Mouse (Mus musculus) neural tube, embryonic 11.5 days (tissue): ENCODE measurements at regions not wholly inside any gene's neighbourhood (a gene's known extent, or its start where the extent isn't known, plus 50 kb on each side); places are given as distances from the start of the nearest gene placed in this dataset.

Experiments used
- ATAC-seq: fragments of 200-750 bp; cut with Nextera tagmentation; 2 replicates; pipeline ENCODE4 v1.8.0; 2017; ENCODE audit warnings: moderate number of reproducible peaks, mild to moderate bottlenecking, moderate TSS enrichment, moderate library complexity; ENCODE audit not compliant: insufficient read depth, low FRiP score, low TSS enrichment
- DNase-seq: peaks from one replicate; pipeline ENCODE4 v3.0.0-alpha.2; 2015; ENCODE audit warnings: low spot score
- H3K27ac ChIP-seq: fragments of 300-500 bp; sonication (generic); 2 replicates; pipeline ENCODE4 v1.5.1; 2014; ENCODE audit warnings: low read depth, mild to moderate bottlenecking, low read length
- H3K27me3 ChIP-seq: fragments of 300-500 bp; sonication (generic); 2 replicates; pipeline ENCODE4 v1.6.1; 2014; ENCODE audit warnings: mild to moderate bottlenecking, low read length, mixed read lengths; ENCODE audit not compliant: control insufficient read depth, insufficient read depth
- H3K36me3 ChIP-seq: fragments of 300-500 bp; sonication (generic); 2 replicates; pipeline ENCODE4 v1.6.1; 2014; ENCODE audit warnings: mild to moderate bottlenecking, low read length, moderate library complexity, mixed read lengths; ENCODE audit not compliant: control insufficient read depth, insufficient read depth
- H3K4me1 ChIP-seq: fragments of 300-500 bp; sonication (generic); 2 replicates; pipeline ENCODE4 v1.6.1; 2014; ENCODE audit warnings: low read length, mixed read lengths; ENCODE audit not compliant: control insufficient read depth, insufficient read depth
- H3K4me2 ChIP-seq: fragments of 300-500 bp; sonication (generic); 2 replicates; pipeline ENCODE4 v1.6.1; 2014; ENCODE audit warnings: low read depth, mild to moderate bottlenecking, moderate library complexity
- H3K4me3 ChIP-seq: fragments of 300-500 bp; sonication (generic); 2 replicates; pipeline ENCODE4 v1.5.1; 2014; ENCODE audit warnings: low read depth, low read length
- H3K9ac ChIP-seq: fragments of 300-500 bp; sonication (generic); 2 replicates; pipeline ENCODE4 v1.6.1; 2014; ENCODE audit warnings: mild to moderate bottlenecking, low read length
- H3K9me3 ChIP-seq: fragments of 300-500 bp; sonication (generic); 2 replicates; pipeline ENCODE4 v1.6.1; 2016; ENCODE audit warnings: low read length; ENCODE audit not compliant: control insufficient read depth
- WGBS: fragments of 180-500 bp; shearing (Covaris S2); extraction: QIAGEN DNeasy Blood & Tissue Kit; methylation state at CpG from one replicate; pipeline ENCODE4 v1.1.7; 2014; 5-methylcytosine and 5-hydroxymethylcytosine counted together

GRCm38 (mm10) chr11:112345133-112345532, 436.9 kb upstream of the Sox9 start:
- DNase-seq = no peak
- whole genome bisulfite sequencing = 52% methylated on average over 6 of the region's 6 CpGs
- no peaks in the 10 kb centered on the region for H3K4me1 ChIP-seq

GRCm38 (mm10) chr11:112345586-112345985, 436.4 kb upstream of the Sox9 start:
- Histone ChIP-seq H3K9ac (no peak overlapping the region), H3K9me3 (no peaks in the 10 kb centered on the region), H3K27me3 (no peaks in the 10 kb centered on the region), H3K27ac (no peak overlapping the region), H3K4me3 (no peak overlapping the region), H3K4me2 (no peak overlapping the region), H3K4me1 (no peaks in the 10 kb centered on the region), H3K36me3 (no peaks in the 10 kb centered on the region)
- ATAC-seq (no peak), DNase-seq (no peak)
- 25% methylated on average over 3 of the region's 3 CpGs for WGBS

More at GRCm38 (mm10) chr11:112345133-112345532, 436.9 kb upstream of the Sox9 start:
- no peak overlapping the region for H3K4me2 ChIP-seq
- H3K36me3 ChIP-seq = no peaks in the 10 kb centered on the region
- ATAC-seq = no peak
- H3K4me3 ChIP-seq = no peak overlapping the region
- no peaks in the 10 kb centered on the region for H3K27me3 ChIP-seq
- H3K27ac ChIP-seq = no peak overlapping the region
- H3K9me3 ChIP-seq = no peaks in the 10 kb centered on the region
- H3K9ac ChIP-seq = no peak overlapping the region

DNA sequence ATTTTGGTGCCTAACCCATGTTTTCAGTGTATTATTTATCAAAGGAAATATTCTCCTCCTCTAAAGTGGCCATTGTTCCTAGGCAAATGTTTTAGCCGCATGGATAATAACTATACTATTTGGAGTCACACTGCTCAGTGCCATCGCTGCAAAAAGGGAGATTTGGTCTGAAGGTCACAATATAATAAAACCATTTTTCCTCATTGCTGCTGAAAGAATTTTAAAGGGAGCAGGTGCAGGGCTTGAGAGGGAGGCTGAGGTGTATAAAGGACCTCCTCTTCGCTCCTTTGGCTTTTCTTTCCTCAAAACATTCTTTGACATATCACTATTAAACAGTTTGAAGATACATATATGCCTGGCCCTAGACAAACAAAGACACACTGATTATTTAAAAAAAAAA, 435.9 kb upstream of the Sox9 start:
- ATAC-seq (no peak), DNase-seq (no peak)
- H3K4me2 ChIP-seq = no peak overlapping the region
- H3K4me1 ChIP-seq = no peaks in the 10 kb centered on the region
- no peaks in the 10 kb centered on the region for H3K9me3 ChIP-seq
- H3K9ac ChIP-seq = no peak overlapping the region
- WGBS = 87% methylated on average over 3 of the region's 3 CpGs
- no peaks in the 10 kb centered on the region for H3K27me3 ChIP-seq
- H3K36me3 ChIP-seq = no peaks in the 10 kb centered on the region
- no peak overlapping the region for H3K4me3 ChIP-seq
- no peak overlapping the region for H3K27ac ChIP-seq

- no peak for DNase-seq
- Histone ChIP-seq H3K9ac (no peak overlapping the region), H3K27me3 (no peaks in the 10 kb centered on the region), H3K4me1 (no peaks in the 10 kb centered on the region), H3K4me3 (no peak overlapping the region), H3K27ac (no peak overlapping the region), H3K9me3 (no peaks in the 10 kb centered on the region), H3K36me3 (no peaks in the 10 kb centered on the region), H3K4me2 (no peak overlapping the region)
- 70% methylated on average over 7 of the region's 7 CpGs for WGBS
- no peak for ATAC-seq
Measured at GRCm38 (mm10) chr11:112346532-112346931, 435.5 kb upstream of the Sox9 start.

DNA sequence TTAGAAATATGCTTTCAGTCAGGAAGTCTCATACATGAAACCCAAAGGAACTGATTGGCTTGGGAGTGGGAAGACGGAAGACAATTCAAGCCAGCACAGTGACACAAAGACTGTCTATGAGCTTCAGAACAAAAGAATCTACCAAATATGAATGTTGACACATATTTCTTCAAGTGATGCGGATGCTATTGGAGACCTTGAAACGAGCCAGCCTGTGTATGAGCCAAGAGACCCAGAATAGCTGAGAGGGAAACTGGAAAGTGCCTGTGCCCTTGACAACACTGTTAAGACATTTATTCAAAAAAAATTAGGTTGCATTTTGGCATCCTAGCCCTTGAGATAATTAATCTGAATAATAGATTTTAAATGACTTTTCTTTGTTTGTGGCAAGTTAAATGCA, 426.7 kb upstream of the Sox9 start:
- H3K4me2 ChIP-seq = no peak overlapping the region
- WGBS = 88% methylated on average over 3 of the region's 3 CpGs

DNA sequence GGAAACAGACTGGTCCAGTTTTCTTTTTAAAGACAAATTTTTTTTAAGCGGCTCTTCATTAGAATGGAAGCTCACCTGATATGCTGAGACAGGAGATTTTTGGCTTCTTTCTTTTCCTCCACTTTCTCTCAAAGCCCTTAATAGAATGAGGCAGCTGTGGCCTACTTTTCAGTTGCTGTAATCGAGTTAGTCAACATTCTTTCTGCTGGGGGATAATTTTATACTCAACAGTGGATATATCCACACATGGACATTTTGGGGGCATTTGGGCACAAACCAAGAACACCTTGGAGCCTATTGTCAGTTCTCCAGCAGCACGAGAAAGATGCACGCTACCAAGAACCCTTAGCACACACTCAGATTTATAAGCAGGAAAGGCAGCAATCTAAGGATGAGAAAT, 415.3 kb upstream of the Sox9 start:
- Histone ChIP-seq H3K4me3 (no peak overlapping the region), H3K27me3 (no peaks in the 10 kb centered on the region), H3K4me1 (no peaks in the 10 kb centered on the region), H3K36me3 (no peaks in the 10 kb centered on the region), H3K4me2 (no peak overlapping the region), H3K27ac (no peak overlapping the region), H3K9me3 (no peaks in the 10 kb centered on the region), H3K9ac (no peak overlapping the region)
- ATAC-seq = no peak
- 93% methylated on average over 4 of the region's 4 CpGs for WGBS
- DNase-seq = no peak

More for the DNA sequence above, 426.7 kb upstream of the Sox9 start:
- Histone ChIP-seq H3K4me3 (no peak overlapping the region), H3K27me3 (no peaks in the 10 kb centered on the region), H3K4me1 (no peaks in the 10 kb centered on the region), H3K9ac (no peak overlapping the region), H3K27ac (no peak overlapping the region), H3K36me3 (no peaks in the 10 kb centered on the region), H3K9me3 (no peaks in the 10 kb centered on the region)
- no peak for ATAC-seq
- DNase-seq = no peak

DNA sequence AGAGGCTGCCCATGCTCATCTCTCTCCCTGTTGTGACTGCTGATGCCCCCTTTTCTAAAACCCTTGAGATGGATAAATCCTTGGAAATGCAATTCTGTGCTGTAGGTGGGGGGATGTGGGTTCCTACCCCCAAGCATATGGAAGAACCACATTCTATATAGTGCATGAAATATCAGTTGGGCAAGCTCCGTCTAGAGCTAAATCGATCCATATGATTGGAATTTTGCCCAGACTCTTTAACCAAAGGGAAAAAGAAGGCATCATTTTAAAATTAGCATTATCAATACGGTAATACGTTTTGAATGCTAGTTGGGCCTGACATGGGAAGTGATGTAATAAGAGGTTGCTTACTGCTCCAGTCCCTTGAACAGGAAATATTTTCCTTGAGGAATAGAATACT, 411.1 kb upstream of the Sox9 start:
- no peak overlapping the region for H3K27ac ChIP-seq
- no peak for DNase-seq
- no peak overlapping the region for H3K9ac ChIP-seq
- no peaks in the 10 kb centered on the region for H3K27me3 ChIP-seq
- no peak for ATAC-seq
- H3K4me1 ChIP-seq = peaks cover 4% of the 10 kb centered on the region; the same call in 1 of the 2 replicates
- no peak overlapping the region for H3K4me2 ChIP-seq
- no peak overlapping the region for H3K4me3 ChIP-seq
- 94% methylated on average over 4 of the region's 4 CpGs for WGBS
- no peaks in the 10 kb centered on the region for H3K9me3 ChIP-seq
- H3K36me3 ChIP-seq = no peaks in the 10 kb centered on the region

- H3K9me3 ChIP-seq = no peaks in the 10 kb centered on the region
- H3K4me3 ChIP-seq = no peak overlapping the region
- ATAC-seq (no peak), DNase-seq (no peak)
- H3K27me3 ChIP-seq = no peaks in the 10 kb centered on the region
- no peaks in the 10 kb centered on the region for H3K36me3 ChIP-seq
- H3K27ac ChIP-seq = no peak overlapping the region
- no peaks in the 10 kb centered on the region for H3K4me1 ChIP-seq
- H3K4me2 ChIP-seq = no peak overlapping the region
- H3K9ac ChIP-seq = no peak overlapping the region
- WGBS = 90% methylated on average over 3 of the region's 3 CpGs
Measured at GRCm38 (mm10) chr11:112400069-112400468, 382.0 kb upstream of the Sox9 start.

DNA sequence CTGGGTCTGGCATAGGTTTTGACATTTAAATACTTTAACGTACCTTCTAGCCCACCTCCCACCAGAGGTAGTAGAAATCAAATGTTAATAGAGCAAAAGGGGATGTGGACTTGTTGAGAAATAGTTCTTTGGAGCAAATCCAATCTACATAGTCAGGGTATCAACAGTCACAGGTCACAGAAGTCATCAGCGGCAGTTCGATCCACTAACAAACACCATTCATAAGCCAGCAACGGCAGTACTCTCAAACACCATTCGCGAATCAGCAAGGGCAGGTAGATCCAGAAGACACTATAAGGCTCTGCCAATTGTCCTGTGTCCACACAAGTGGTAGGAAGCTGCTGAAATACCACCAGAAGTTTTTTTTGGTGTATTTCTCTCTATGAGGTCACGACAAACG, 374.3 kb upstream of the Sox9 start:
- Histone ChIP-seq H3K27ac (no peak overlapping the region), H3K36me3 (no peaks in the 10 kb centered on the region), H3K9ac (no peak overlapping the region), H3K9me3 (no peaks in the 10 kb centered on the region), H3K4me3 (no peak overlapping the region), H3K27me3 (no peaks in the 10 kb centered on the region), H3K4me1 (no peaks in the 10 kb centered on the region), H3K4me2 (no peak overlapping the region)
- ATAC-seq (no peak), DNase-seq (no peak)
- WGBS = 95% methylated on average over 8 of the region's 8 CpGs
